Mouse (Mus musculus) ES-E14 (cell line): ENCODE measurements around the gene Tbc1d23.

Source experiments
- CHD2 ChIP-seq: IDR thresholded peaks from 2 replicates; pipeline ENCODE4 v1.6.1; 2014; ENCODE audit warnings: mild to moderate bottlenecking, low read depth, low read length, inconsistent platforms
- HCFC1 ChIP-seq: IDR thresholded peaks from 2 replicates; pipeline ENCODE4 v1.6.1; 2012; ENCODE audit warnings: low read length, inconsistent platforms, borderline replicate concordance; ENCODE audit not compliant: insufficient read depth
- MAFK ChIP-seq: IDR thresholded peaks from 2 replicates; pipeline ENCODE4 v1.6.1; 2014; ENCODE audit warnings: mild to moderate bottlenecking, low read depth, low read length, inconsistent platforms; ENCODE audit not compliant: insufficient read depth
- ZC3H11A ChIP-seq: IDR thresholded peaks from 2 replicates; pipeline ENCODE4 v1.6.1; 2012; ENCODE audit warnings: low read depth, mild to moderate bottlenecking, inconsistent platforms, low read length, borderline replicate concordance
- ZNF384 ChIP-seq: IDR thresholded peaks from 2 replicates; pipeline ENCODE4 v1.6.1; 2012; ENCODE audit warnings: low read depth, low read length, inconsistent platforms

DNA sequence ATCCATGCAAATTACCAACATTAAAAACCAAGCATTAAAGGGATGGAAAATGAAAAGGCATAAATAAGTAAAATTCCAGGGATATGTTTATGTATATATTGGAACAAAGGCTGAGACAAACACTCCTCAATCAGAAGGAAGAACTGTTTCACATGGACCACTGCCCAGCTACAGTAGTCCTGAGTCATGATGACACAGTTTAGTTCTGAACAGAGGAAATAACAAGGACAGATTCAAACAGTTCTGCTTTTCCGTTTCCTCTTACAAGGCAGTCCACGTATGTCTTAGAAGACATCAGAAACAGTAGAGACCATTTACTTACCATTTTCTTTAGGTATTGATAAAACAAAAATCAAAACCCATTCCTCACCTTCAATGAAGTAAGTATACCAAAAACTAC, 41.8 kb downstream of the Tbc1d23 start:
- TF ChIP-seq MAFK (no peak), CHD2 (no peak), ZC3H11A (no peak), ZNF384 (no peak), HCFC1 (no peak)
